Mouse (Mus musculus): ENCODE measurements around the gene Myo18b. TPM values are rescaled to one million over a fixed set of nuclear protein-coding genes. Genes with fewer than 3 reads are reported as not detected.

Gene Myo18b
- polyA plus RNA-seq, 1 experiment from 2014 or later, result 0.32 TPM

- 70% methylated on average over 12 of the region's 12 CpGs for WGBS (ENCODE audit: insufficient replicate concordance)
- ATAC-seq (ENCODE audit: insufficient read depth), result no peak
- no peak overlapping the region for H3K27ac ChIP-seq (replicated peaks)
- no peak overlapping the region for H3K4me3 ChIP-seq (replicated peaks)
- H3K4me1 ChIP-seq (replicated peaks), result no peaks in the 10 kb centered on the region
- H3K36me3 ChIP-seq (replicated peaks), result no peaks in the 10 kb centered on the region
- no peak overlapping the region for H3K4me2 ChIP-seq
- no peaks in the 10 kb centered on the region for H3K9me3 ChIP-seq (replicated peaks)
- H3K9ac ChIP-seq, result no peak overlapping the region
- H3K27me3 ChIP-seq, result no peaks in the 10 kb centered on the region
Measured at GRCm38 (mm10) chr5:112740651-112741050, 155.5 kb downstream of the Myo18b start.

DNA sequence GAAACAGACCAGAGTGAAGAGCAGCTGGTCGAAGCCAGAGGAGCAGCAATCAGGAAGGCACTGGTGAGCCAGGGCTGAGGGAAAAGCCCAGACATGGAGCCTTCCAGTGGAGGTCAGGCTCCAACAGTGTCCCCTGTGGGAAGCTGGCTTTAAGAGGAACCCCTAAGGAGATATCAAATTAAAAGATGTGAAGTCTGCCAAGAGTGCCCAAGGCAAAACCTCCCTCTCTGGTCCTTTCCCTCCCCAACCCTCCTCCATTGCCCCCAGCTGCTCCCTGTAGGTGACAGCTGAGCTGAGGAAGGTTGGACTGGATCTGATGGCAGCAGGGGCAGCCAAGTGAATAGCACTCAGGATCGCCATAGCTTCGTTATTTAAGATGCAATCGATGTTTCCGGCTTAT is 161.1 kb downstream of the Myo18b start:
- Histone ChIP-seq H3K9me3 (replicated peaks) (no peaks in the 10 kb centered on the region), H3K4me2 (no peak overlapping the region), H3K27ac (replicated peaks) (no peak overlapping the region), H3K4me3 (replicated peaks) (no peak overlapping the region), H3K36me3 (replicated peaks) (no peaks in the 10 kb centered on the region), H3K4me1 (replicated peaks) (no peaks in the 10 kb centered on the region), H3K27me3 (no peaks in the 10 kb centered on the region), H3K9ac (no peak overlapping the region)
- WGBS (ENCODE audit: insufficient replicate concordance), result 56% methylated on average over 5 of the region's 5 CpGs
- no peak for ATAC-seq (ENCODE audit: insufficient read depth)

DNA sequence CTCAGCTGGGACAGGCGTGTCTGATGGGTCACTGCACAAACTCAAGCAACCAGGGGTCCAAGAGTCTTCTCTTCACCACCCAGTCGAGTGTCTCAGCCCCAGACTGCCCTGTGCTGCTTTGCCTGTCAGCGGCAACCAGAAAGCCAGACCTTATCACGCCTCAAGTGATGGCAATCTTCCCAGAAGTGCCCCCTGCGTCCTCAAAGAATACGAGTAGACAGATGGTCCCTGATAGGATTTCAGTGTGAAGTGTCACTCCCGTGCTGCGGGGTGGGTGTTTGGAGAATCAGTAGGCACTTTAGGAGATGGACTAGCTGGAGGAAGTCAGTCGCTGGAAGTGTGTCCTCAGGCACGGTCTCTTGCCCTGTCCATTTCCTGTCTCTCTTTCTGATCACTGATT is 165.6 kb downstream of the Myo18b start:
- Histone ChIP-seq H3K4me1 (replicated peaks) (no peaks in the 10 kb centered on the region), H3K36me3 (replicated peaks) (no peaks in the 10 kb centered on the region), H3K4me2 (no peak overlapping the region), H3K27me3 (no peaks in the 10 kb centered on the region), H3K9ac (no peak overlapping the region), H3K27ac (replicated peaks) (no peak overlapping the region), H3K4me3 (replicated peaks) (no peak overlapping the region), H3K9me3 (replicated peaks) (no peaks in the 10 kb centered on the region)
- no peak for ATAC-seq (ENCODE audit: insufficient read depth)
- 26% methylated on average over 10 of the region's 10 CpGs for WGBS (ENCODE audit: insufficient replicate concordance)

DNA sequence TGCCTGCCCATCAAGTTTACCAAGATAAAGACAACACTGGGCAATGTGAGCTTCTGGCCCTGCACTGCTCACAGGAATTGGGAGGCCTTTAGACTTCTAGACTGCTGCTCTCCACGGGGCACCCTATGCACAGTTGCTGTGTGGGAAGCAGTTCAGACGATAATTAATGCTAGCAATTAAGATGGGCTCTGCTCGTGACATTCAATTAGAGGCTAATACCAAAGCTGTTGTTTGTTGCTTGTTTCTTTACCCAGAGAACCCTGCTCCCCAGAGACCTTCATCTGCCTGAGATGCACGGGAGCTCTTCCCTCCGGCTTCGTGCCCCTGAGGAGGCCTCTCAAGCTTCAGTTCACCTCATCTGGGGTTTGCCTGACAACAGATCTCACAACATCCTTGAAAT is 167.7 kb downstream of the Myo18b start:
- 63% methylated on average over 6 of the region's 6 CpGs for WGBS (ENCODE audit: insufficient replicate concordance)
- H3K4me3 ChIP-seq (replicated peaks), result no peak overlapping the region
- H3K4me2 ChIP-seq, result no peak overlapping the region
- no peaks in the 10 kb centered on the region for H3K9me3 ChIP-seq (replicated peaks)
- no peaks in the 10 kb centered on the region for H3K4me1 ChIP-seq (replicated peaks)
- ATAC-seq (ENCODE audit: insufficient read depth), result no peak
- no peak overlapping the region for H3K9ac ChIP-seq
- H3K36me3 ChIP-seq (replicated peaks), result no peaks in the 10 kb centered on the region
- H3K27me3 ChIP-seq, result no peaks in the 10 kb centered on the region
- H3K27ac ChIP-seq (replicated peaks), result no peak overlapping the region

DNA sequence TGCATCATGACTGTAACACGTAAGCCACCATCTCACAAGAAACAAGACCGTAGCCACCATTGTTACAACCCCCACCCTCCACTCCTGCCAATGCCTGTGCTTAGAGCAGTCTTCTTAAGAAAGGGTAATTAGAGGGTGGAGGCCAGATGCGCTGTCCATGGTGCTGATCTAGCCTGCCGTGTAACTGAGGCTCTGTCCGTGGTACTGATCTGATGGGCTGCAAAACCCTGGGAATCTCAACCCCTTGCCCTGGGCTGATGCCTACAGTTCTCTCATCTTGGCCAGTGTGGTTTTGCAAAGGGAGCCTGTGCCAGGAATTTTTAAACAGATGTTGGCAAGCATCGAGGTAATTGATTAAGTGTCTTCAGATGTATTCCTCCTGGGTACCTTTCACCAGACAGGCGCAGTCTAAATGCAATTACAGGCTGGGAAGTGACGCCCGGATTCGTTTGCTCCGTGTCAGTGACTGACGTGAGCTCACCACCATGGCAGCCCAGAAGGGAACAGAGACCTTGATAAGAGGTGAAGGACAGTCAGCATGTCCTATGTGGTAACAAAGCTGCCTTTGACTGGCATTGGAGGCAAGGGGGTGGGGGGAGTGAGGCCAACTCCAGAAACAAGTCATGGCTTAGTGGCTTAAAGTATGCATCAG is 177.4 kb downstream of the Myo18b start:
- H3K4me3 ChIP-seq (replicated peaks), result no peak overlapping the region
- H3K36me3 ChIP-seq (replicated peaks), result no peaks in the 10 kb centered on the region
- ATAC-seq (ENCODE audit: insufficient read depth), result no peak
- H3K27me3 ChIP-seq, result no peaks in the 10 kb centered on the region
- no peaks in the 10 kb centered on the region for H3K4me1 ChIP-seq (replicated peaks)
- no peak overlapping the region for H3K4me2 ChIP-seq
- no peaks in the 10 kb centered on the region for H3K9me3 ChIP-seq (replicated peaks)
- 38% methylated on average over 12 of the region's 12 CpGs for WGBS (ENCODE audit: insufficient replicate concordance)
- no peak overlapping the region for H3K27ac ChIP-seq (replicated peaks)
- no peak overlapping the region for H3K9ac ChIP-seq

GRCm38 (mm10) chr5:112714679-112715446 is 181.3 kb downstream of the Myo18b start:
- 49% methylated on average over 8 of the region's 8 CpGs for WGBS (ENCODE audit: insufficient replicate concordance)
- no peak overlapping the region for H3K4me2 ChIP-seq

GRCm38 (mm10) chr5:112709831-112710230 is 186.3 kb downstream of the Myo18b start:
- Histone ChIP-seq H3K36me3 (replicated peaks) (no peaks in the 10 kb centered on the region), H3K27ac (replicated peaks) (no peak overlapping the region), H3K9me3 (replicated peaks) (no peaks in the 10 kb centered on the region), H3K4me2 (no peak overlapping the region), H3K4me3 (replicated peaks) (no peak overlapping the region), H3K4me1 (replicated peaks) (no peaks in the 10 kb centered on the region), H3K9ac (no peak overlapping the region), H3K27me3 (no peaks in the 10 kb centered on the region)
- no peak for ATAC-seq (ENCODE audit: insufficient read depth)

More at GRCm38 (mm10) chr5:112714679-112715446, 181.3 kb downstream of the Myo18b start:
- H3K9ac ChIP-seq, result no peak overlapping the region
- ATAC-seq (ENCODE audit: insufficient read depth), result no peak
- no peak overlapping the region for H3K27ac ChIP-seq (replicated peaks)
- no peaks in the 10 kb centered on the region for H3K4me1 ChIP-seq (replicated peaks)
- no peaks in the 10 kb centered on the region for H3K27me3 ChIP-seq
- no peaks in the 10 kb centered on the region for H3K9me3 ChIP-seq (replicated peaks)
- no peaks in the 10 kb centered on the region for H3K36me3 ChIP-seq (replicated peaks)
- H3K4me3 ChIP-seq (replicated peaks), result no peak overlapping the region

- no peak for ATAC-seq (ENCODE audit: insufficient read depth)
- no peak overlapping the region for H3K9ac ChIP-seq
- no peak overlapping the region for H3K4me3 ChIP-seq (replicated peaks)
- no peaks in the 10 kb centered on the region for H3K4me1 ChIP-seq (replicated peaks)
- no peak overlapping the region for H3K27ac ChIP-seq (replicated peaks)
- H3K27me3 ChIP-seq, result no peaks in the 10 kb centered on the region
- H3K9me3 ChIP-seq (replicated peaks), result no peaks in the 10 kb centered on the region
- no peak overlapping the region for H3K4me2 ChIP-seq
- no peaks in the 10 kb centered on the region for H3K36me3 ChIP-seq (replicated peaks)
Measured at GRCm38 (mm10) chr5:112708441-112708840, 187.7 kb downstream of the Myo18b start.

- no peaks in the 10 kb centered on the region for H3K9me3 ChIP-seq (replicated peaks)
- no peak overlapping the region for H3K4me3 ChIP-seq (replicated peaks)
- H3K27me3 ChIP-seq, result no peaks in the 10 kb centered on the region
- 68% methylated on average over 2 of the region's 2 CpGs for WGBS (ENCODE audit: insufficient replicate concordance)
- H3K36me3 ChIP-seq (replicated peaks), result no peaks in the 10 kb centered on the region
- no peak overlapping the region for H3K9ac ChIP-seq
- ATAC-seq (ENCODE audit: insufficient read depth), result no peak
- H3K4me1 ChIP-seq (replicated peaks), result no peaks in the 10 kb centered on the region
- no peak overlapping the region for H3K27ac ChIP-seq (replicated peaks)
- H3K4me2 ChIP-seq, result no peak overlapping the region
Measured at GRCm38 (mm10) chr5:112707478-112707877, 188.7 kb downstream of the Myo18b start.

- WGBS (ENCODE audit: insufficient replicate concordance), result 35% methylated on average over 3 of the region's 3 CpGs
- H3K9me3 ChIP-seq (replicated peaks), result no peaks in the 10 kb centered on the region
- no peaks in the 10 kb centered on the region for H3K4me1 ChIP-seq (replicated peaks)
- H3K27me3 ChIP-seq, result no peaks in the 10 kb centered on the region
- no peak overlapping the region for H3K27ac ChIP-seq (replicated peaks)
- no peaks in the 10 kb centered on the region for H3K36me3 ChIP-seq (replicated peaks)
- no peak overlapping the region for H3K9ac ChIP-seq
- H3K4me3 ChIP-seq (replicated peaks), result no peak overlapping the region
- no peak for ATAC-seq (ENCODE audit: insufficient read depth)
- no peak overlapping the region for H3K4me2 ChIP-seq
Measured at GRCm38 (mm10) chr5:112700794-112701193, 195.4 kb downstream of the Myo18b start.

DNA sequence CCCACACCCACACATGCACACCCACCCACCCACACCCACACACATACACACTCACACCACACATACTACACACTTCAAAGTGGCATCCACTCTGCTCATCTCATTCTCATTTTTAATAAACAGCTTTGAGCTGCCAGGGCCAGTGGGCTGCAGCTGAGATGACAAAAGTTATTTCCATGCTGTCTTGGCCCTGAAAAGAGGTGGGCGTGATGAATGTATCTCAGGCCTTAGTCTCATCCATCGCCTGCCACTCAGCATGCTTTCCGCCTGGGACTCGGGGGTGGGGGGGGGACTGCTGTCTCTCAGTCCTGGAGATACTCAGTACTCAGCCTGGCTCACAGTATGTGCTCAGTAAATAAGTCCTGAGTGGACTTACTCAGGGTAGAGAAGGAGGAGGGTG is 199.5 kb downstream of the Myo18b start:
- Histone ChIP-seq H3K4me3 (replicated peaks) (no peak overlapping the region), H3K4me1 (replicated peaks) (no peaks in the 10 kb centered on the region), H3K9me3 (replicated peaks) (no peaks in the 10 kb centered on the region), H3K27me3 (no peaks in the 10 kb centered on the region), H3K27ac (replicated peaks) (no peak overlapping the region), H3K36me3 (replicated peaks) (no peaks in the 10 kb centered on the region), H3K4me2 (no peak overlapping the region), H3K9ac (no peak overlapping the region)
- no peak for ATAC-seq (ENCODE audit: insufficient read depth)
- WGBS (ENCODE audit: insufficient replicate concordance), result 62% methylated on average over 4 of the region's 4 CpGs

DNA sequence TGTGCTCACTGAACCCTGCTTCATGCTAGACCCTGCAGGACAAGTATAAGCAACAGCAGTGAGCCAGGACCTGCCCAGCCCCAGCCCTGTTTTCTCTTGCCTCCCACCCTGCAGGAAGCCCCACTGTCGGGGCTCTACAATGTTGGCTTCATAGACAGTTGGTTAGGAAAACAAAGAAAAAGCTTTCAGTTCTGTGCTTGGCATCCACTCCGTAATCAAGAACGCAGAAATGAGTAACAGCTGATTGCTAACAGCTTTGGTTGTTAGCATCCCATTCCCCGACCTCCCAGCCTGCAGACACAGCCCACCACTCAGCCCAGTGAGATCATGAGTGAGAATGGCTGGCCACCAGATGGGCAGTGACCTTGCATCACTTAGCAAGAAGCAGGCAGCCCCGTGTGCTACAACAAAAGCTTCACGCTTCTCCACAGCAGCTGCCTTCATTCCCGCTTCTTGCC is 200.9 kb downstream of the Myo18b start:
- no peaks in the 10 kb centered on the region for H3K27me3 ChIP-seq
- no peak overlapping the region for H3K4me2 ChIP-seq
- no peak for ATAC-seq (ENCODE audit: insufficient read depth)
- H3K9me3 ChIP-seq (replicated peaks), result no peaks in the 10 kb centered on the region
- WGBS (ENCODE audit: insufficient replicate concordance), result 52% methylated on average over 7 of the region's 7 CpGs
- H3K36me3 ChIP-seq (replicated peaks), result no peaks in the 10 kb centered on the region
- H3K9ac ChIP-seq, result no peak overlapping the region
- H3K27ac ChIP-seq (replicated peaks), result no peak overlapping the region
- no peak overlapping the region for H3K4me3 ChIP-seq (replicated peaks)
- no peaks in the 10 kb centered on the region for H3K4me1 ChIP-seq (replicated peaks)

All from liver, embryonic 15.5 days (tissue).